Mouse (Mus musculus) neural tube, embryonic 14.5 days (tissue): ENCODE results near the gene Cfap100. TPM values are rescaled to one million over a fixed set of nuclear protein-coding genes. Genes with fewer than 3 reads are reported as not detected.
A peak's percentile ranks its signal among the peaks of the same experiment; 100 is the strongest.

Experiments used
- ATAC-seq: fragments of 200-750 bp; cut with Nextera tagmentation; 2 replicates; pipeline ENCODE4 v1.8.0; 2017; ENCODE audit warnings: low read depth, mild to moderate bottlenecking, moderate TSS enrichment, moderate library complexity
- H3K27ac ChIP-seq: fragments of 300-500 bp; sonication (generic); 2 replicates; pipeline ENCODE4 v1.5.1; 2014; ENCODE audit warnings: low read depth, mild to moderate bottlenecking, control low read depth, low read length, moderate library complexity, mixed read lengths
- H3K27me3 ChIP-seq: fragments of 300-500 bp; sonication (generic); 2 replicates; pipeline ENCODE4 v1.6.1; 2014; ENCODE audit warnings: low read length; ENCODE audit not compliant: control insufficient read depth, insufficient read depth
- H3K36me3 ChIP-seq: fragments of 300-500 bp; sonication (generic); 2 replicates; pipeline ENCODE4 v1.6.1; 2014; ENCODE audit warnings: low read length, mixed read lengths; ENCODE audit not compliant: control insufficient read depth, insufficient read depth
- H3K4me1 ChIP-seq: fragments of 300-500 bp; sonication (generic); 2 replicates; pipeline ENCODE4 v1.6.1; 2014; ENCODE audit warnings: low read length; ENCODE audit not compliant: control insufficient read depth, insufficient read depth
- H3K4me2 ChIP-seq: fragments of 300-500 bp; sonication (generic); 2 replicates; pipeline ENCODE4 v1.6.1; 2014; ENCODE audit warnings: mild to moderate bottlenecking, low read depth, low read length, control low read depth
- H3K4me3 ChIP-seq: fragments of 300-500 bp; sonication (generic); 2 replicates; pipeline ENCODE4 v1.5.1; 2014; ENCODE audit warnings: low read depth, low read length, control low read depth, mixed read lengths
- H3K9ac ChIP-seq: fragments of 300-500 bp; sonication (generic); replicated peaks from 2 replicates; pipeline ENCODE4 v1.6.1; 2014; ENCODE audit warnings: low read depth, mild to moderate bottlenecking, control low read depth, low read length, mixed read lengths
- H3K9me3 ChIP-seq: fragments of 300-500 bp; sonication (generic); 2 replicates; pipeline ENCODE4 v1.6.1; 2016; ENCODE audit warnings: low read length; ENCODE audit not compliant: control insufficient read depth
- WGBS: fragments of 180-500 bp; shearing (Covaris S2); extraction: QIAGEN DNeasy Blood & Tissue Kit; methylation state at CpG from one replicate; pipeline ENCODE4 v1.1.7; 2014; 5-methylcytosine and 5-hydroxymethylcytosine counted together
- polyA plus RNA-seq: library from polyadenylated mRNA; unstranded; fragments of >200 nt; fragmentation: Nextera tagmentation; extraction: Ambion mirVana; gene quantifications from 2 replicates; pipeline ENCODE4 v1.2.1, GENCODE M21; 2014

The Cfap100 gene
- polyA plus RNA-seq, 1 experiment from 2014 or later, result 8.5 TPM

GRCm38 (mm10) chr6:90390629-90391028 is 38.0 kb downstream of the Cfap100 start:
- H3K4me2 ChIP-seq, result no peak overlapping the region
- ATAC-seq, result no peak
- no peaks in the 10 kb centered on the region for H3K9me3 ChIP-seq
- H3K36me3 ChIP-seq, result peaks cover 20% of the 10 kb centered on the region
- H3K27me3 ChIP-seq, result no peaks in the 10 kb centered on the region
- H3K4me1 ChIP-seq, result no peaks in the 10 kb centered on the region
- no peak overlapping the region for H3K4me3 ChIP-seq
- H3K27ac ChIP-seq, result no peak overlapping the region
- H3K9ac ChIP-seq, result no peak overlapping the region
- 87% methylated on average over 4 of the region's 4 CpGs for WGBS

- no peaks in the 10 kb centered on the region for H3K4me1 ChIP-seq
- no peak overlapping the region for H3K4me2 ChIP-seq
- no peak overlapping the region for H3K4me3 ChIP-seq
- ATAC-seq, result no peak
- H3K27ac ChIP-seq, result no peak overlapping the region
- no peak overlapping the region for H3K9ac ChIP-seq
- H3K27me3 ChIP-seq, result no peaks in the 10 kb centered on the region
- no peaks in the 10 kb centered on the region for H3K9me3 ChIP-seq
- peaks cover 75% of the 10 kb centered on the region for H3K36me3 ChIP-seq
- WGBS, result 92% methylated on average over 2 of the region's 2 CpGs
These were observed 47.1 kb downstream of the Cfap100 start for GRCm38 (mm10) chr6:90381465-90381864.

- Histone ChIP-seq H3K4me3 (no peak overlapping the region), H3K4me1 (peaks cover under 1% of the 10 kb centered on the region), H3K36me3 (peaks cover 82% of the 10 kb centered on the region), H3K9me3 (no peaks in the 10 kb centered on the region), H3K27me3 (no peaks in the 10 kb centered on the region), H3K9ac (no peak overlapping the region), H3K27ac (no peak overlapping the region), H3K4me2 (no peak overlapping the region)
- 96% methylated on average over 2 of the region's 2 CpGs for WGBS
- ATAC-seq, result no peak
These were observed 50.9 kb downstream of the Cfap100 start for GRCm38 (mm10) chr6:90377708-90378107.

- Histone ChIP-seq H3K4me3 (no peak overlapping the region), H3K9me3 (no peaks in the 10 kb centered on the region), H3K27ac (no peak overlapping the region), H3K27me3 (peaks cover 3% of the 10 kb centered on the region; the same call in 1 of the 2 replicates), H3K36me3 (peaks cover 55% of the 10 kb centered on the region), H3K4me1 (peaks cover 18% of the 10 kb centered on the region), H3K9ac (no peak overlapping the region), H3K4me2 (no peak overlapping the region)
- 97% methylated on average over 4 of the region's 4 CpGs for WGBS
- no peak for ATAC-seq
These were observed 54.0 kb downstream of the Cfap100 start for GRCm38 (mm10) chr6:90374647-90375046.

GRCm38 (mm10) chr6:90369725-90370553 is 58.7 kb downstream of the Cfap100 start:
- peak overlapping the region; percentile 94 for H3K4me3 ChIP-seq
- peak overlapping the region; percentile 97 for H3K4me2 ChIP-seq
- peak overlapping the region; percentile 79 for H3K27ac ChIP-seq
- peaks cover 5% of the 10 kb centered on the region; the same call in 1 of the 2 replicates for H3K27me3 ChIP-seq
- peaks cover 16% of the 10 kb centered on the region for H3K36me3 ChIP-seq
- peak; percentile 80 for ATAC-seq
- H3K9ac ChIP-seq, result peak overlapping the region; percentile 87
- H3K4me1 ChIP-seq, result peaks cover 18% of the 10 kb centered on the region
- WGBS, result under 1% methylated on average over 67 of the region's 98 CpGs
- H3K9me3 ChIP-seq, result no peaks in the 10 kb centered on the region

- H3K9ac ChIP-seq, result peak within 1 kb of the TSS; percentile 87
- WGBS, result 5% methylated on average over 41 of the region's 41 CpGs
- no peaks in the 10 kb centered on the region for H3K9me3 ChIP-seq
- peak within 1 kb of the TSS; percentile 94 for H3K4me3 ChIP-seq
- peaks cover 18% of the 10 kb centered on the region for H3K4me1 ChIP-seq
- H3K4me2 ChIP-seq, result peak within 1 kb of the TSS; percentile 97
- peak; percentile 97 for ATAC-seq
- H3K27me3 ChIP-seq, result peaks cover 5% of the 10 kb centered on the region; the same call in 1 of the 2 replicates
- peak within 1 kb of the TSS; percentile 79 for H3K27ac ChIP-seq
- H3K36me3 ChIP-seq, result peaks cover 10% of the 10 kb centered on the region
These were observed 59.4 kb downstream of the Cfap100 start, which contains the start of gene Zxdc for GRCm38 (mm10) chr6:90368976-90369724. Gene Zxdc, plus strand, starts transcription at chr6:90369492.

GRCm38 (mm10) chr6:90363301-90363700 is 65.3 kb downstream of the Cfap100 start:
- no peak overlapping the region for H3K4me3 ChIP-seq
- H3K27me3 ChIP-seq, result no peaks in the 10 kb centered on the region
- no peak for ATAC-seq
- no peak overlapping the region for H3K4me2 ChIP-seq
- no peak overlapping the region for H3K27ac ChIP-seq
- no peaks in the 10 kb centered on the region for H3K4me1 ChIP-seq
- H3K36me3 ChIP-seq, result no peaks in the 10 kb centered on the region
- H3K9ac ChIP-seq, result no peak overlapping the region
- no peaks in the 10 kb centered on the region for H3K9me3 ChIP-seq
- WGBS, result 87% methylated on average over 5 of the region's 5 CpGs

DNA sequence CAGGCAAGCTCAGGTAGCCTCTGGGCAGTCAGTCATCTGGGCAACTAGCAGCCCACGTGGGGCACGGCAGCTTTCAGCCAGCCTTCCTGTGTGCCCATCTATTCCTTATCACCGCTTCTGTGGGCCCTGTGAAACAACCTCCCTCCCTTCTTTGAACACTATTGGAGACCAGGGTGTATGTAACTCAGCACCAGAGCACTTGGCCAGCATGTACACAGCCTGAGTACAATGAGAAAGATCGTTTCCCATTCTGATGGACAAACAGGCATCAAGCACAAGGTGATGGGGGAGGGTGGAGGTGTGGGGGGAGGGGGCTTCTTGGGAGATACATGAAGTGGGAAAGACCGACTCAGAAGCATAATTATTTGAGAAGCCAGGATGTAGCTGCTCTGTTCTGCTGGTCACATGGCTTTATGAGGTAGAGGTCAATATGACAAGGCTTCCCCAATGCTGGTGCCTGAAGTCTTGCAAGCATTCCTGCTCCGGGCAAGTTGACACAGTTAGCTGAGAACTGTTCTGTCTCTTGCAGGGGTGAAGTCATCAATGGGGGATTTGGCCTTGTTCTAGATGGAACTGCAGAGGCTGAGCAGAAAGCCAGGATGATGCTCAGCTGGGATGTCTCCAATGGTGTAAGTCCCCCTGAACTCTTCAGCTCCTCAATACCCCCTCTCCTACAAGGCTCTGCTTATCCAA is 67.5 kb downstream of the Cfap100 start:
- 87% methylated on average over 6 of the region's 6 CpGs for WGBS
- no peak for ATAC-seq
- Histone ChIP-seq H3K27me3 (no peaks in the 10 kb centered on the region), H3K9ac (no peak overlapping the region), H3K4me2 (no peak overlapping the region), H3K27ac (no peak overlapping the region), H3K36me3 (no peaks in the 10 kb centered on the region), H3K4me1 (no peaks in the 10 kb centered on the region), H3K4me3 (no peak overlapping the region), H3K9me3 (no peaks in the 10 kb centered on the region)
